Mouse (Mus musculus) erythroblast, embryonic 14.5 days (primary cell): ENCODE measurements around the gene Mindy1. TPM values are rescaled to one million over a fixed set of nuclear protein-coding genes. Genes with fewer than 3 reads are reported as not detected.

Experiments
- H3K27me3 ChIP-seq: 2 replicates; pipeline ENCODE4 v1.6.1; 2012; ENCODE audit warnings: inconsistent platforms; ENCODE audit not compliant: control insufficient read depth
- H3K36me3 ChIP-seq: 2 replicates; pipeline ENCODE4 v1.6.1; 2012; ENCODE audit warnings: mild to moderate bottlenecking, inconsistent platforms; ENCODE audit not compliant: control insufficient read depth
- H3K4me1 ChIP-seq: 2 replicates; pipeline ENCODE4 v1.6.1; 2012; ENCODE audit warnings: inconsistent platforms; ENCODE audit not compliant: control insufficient read depth
- H3K4me3 ChIP-seq: replicated peaks from 2 replicates; pipeline ENCODE3; 2012; ENCODE audit warnings: moderate library complexity, mild to moderate bottlenecking, inconsistent platforms
- H3K9me3 ChIP-seq: 2 replicates; pipeline ENCODE4 v1.6.1; 2012; ENCODE audit warnings: low read length, inconsistent platforms, mixed read lengths; ENCODE audit not compliant: control insufficient read depth
- GATA1 ChIP-seq: IDR thresholded peaks from 2 replicates; pipeline ENCODE4 v1.6.1; 2012; ENCODE audit warnings: low read length, inconsistent platforms, mixed read lengths
- TAL1 ChIP-seq: IDR thresholded peaks from 3 replicates; pipeline ENCODE4 v1.6.1; 2012; ENCODE audit warnings: low read length, inconsistent platforms, mixed read lengths
- polyA plus RNA-seq: library from polyadenylated mRNA; stranded (reverse); fragments of >175 nt; gene quantifications from 2 replicates; pipeline ENCODE4 v1.2.3, GENCODE M21; 2012

Gene Mindy1
- polyA plus RNA-seq, 1 experiment, result 7.1 TPM

GRCm38 (mm10) chr3:95314486-95315093 is 33.4 kb downstream of the Mindy1 start, which contains the start of gene Cers2:
Gene Cers2 (plus strand): TSS chr3:95314791.
- peak within 1 kb of the TSS; percentile 92 for H3K4me3 ChIP-seq
- no peaks in the 10 kb centered on the region for H3K27me3 ChIP-seq
- peaks cover 85% of the 10 kb centered on the region for H3K4me1 ChIP-seq
- H3K36me3 ChIP-seq, result peaks cover 23% of the 10 kb centered on the region
- H3K9me3 ChIP-seq, result no peaks in the 10 kb centered on the region
- TF ChIP-seq TAL1 (no peak), GATA1 (no peak)

- no peak for TF ChIP-seq GATA1
- no peak for TF ChIP-seq TAL1
- H3K4me1 ChIP-seq, result peaks cover 88% of the 10 kb centered on the region
- peak overlapping the region; percentile 92 for H3K4me3 ChIP-seq
- no peaks in the 10 kb centered on the region for H3K27me3 ChIP-seq
- H3K9me3 ChIP-seq, result no peaks in the 10 kb centered on the region
- H3K36me3 ChIP-seq, result peaks cover 30% of the 10 kb centered on the region
Measured at GRCm38 (mm10) chr3:95315094-95315843, 34.1 kb downstream of the Mindy1 start.

DNA sequence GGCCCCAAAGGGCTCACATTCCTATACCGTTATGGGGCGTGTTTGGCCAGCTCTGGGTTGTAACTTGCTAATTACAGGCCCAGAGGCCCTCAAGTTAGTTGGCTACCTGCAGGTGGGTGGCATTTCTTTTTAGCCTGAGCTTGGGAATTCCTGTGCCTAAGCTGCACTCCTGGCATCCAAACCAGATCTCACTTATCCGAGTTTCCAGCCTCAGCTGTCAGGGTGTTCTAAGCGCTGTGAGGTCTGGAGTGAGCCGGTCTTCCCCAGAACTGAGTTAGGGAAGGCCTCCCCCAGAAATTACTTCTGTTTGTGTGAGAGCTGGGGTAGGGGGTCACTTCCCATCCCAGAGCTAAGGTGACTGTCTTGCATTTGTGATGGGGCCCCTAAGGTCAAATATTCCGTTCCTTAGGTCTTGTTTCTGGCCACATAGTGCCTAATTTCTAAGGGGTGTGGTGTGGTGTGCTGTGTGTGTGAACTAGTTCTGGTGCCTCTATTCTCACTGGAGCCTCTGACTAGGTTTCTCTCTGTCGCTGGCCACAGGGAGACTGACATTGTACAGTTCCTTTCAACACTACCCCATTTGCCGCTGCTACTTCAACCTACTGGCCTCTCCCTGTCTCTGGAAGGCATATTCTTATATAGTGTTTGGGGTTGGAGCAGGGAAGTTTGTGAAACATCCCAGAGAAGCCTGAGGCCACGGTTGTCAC is 34.9 kb downstream of the Mindy1 start:
- Histone ChIP-seq H3K4me1 (peaks cover 81% of the 10 kb centered on the region), H3K4me3 (peak overlapping the region; percentile 92), H3K27me3 (no peaks in the 10 kb centered on the region), H3K36me3 (peaks cover 37% of the 10 kb centered on the region), H3K9me3 (no peaks in the 10 kb centered on the region)
- TF ChIP-seq TAL1, result no peak
- no peak for TF ChIP-seq GATA1

DNA sequence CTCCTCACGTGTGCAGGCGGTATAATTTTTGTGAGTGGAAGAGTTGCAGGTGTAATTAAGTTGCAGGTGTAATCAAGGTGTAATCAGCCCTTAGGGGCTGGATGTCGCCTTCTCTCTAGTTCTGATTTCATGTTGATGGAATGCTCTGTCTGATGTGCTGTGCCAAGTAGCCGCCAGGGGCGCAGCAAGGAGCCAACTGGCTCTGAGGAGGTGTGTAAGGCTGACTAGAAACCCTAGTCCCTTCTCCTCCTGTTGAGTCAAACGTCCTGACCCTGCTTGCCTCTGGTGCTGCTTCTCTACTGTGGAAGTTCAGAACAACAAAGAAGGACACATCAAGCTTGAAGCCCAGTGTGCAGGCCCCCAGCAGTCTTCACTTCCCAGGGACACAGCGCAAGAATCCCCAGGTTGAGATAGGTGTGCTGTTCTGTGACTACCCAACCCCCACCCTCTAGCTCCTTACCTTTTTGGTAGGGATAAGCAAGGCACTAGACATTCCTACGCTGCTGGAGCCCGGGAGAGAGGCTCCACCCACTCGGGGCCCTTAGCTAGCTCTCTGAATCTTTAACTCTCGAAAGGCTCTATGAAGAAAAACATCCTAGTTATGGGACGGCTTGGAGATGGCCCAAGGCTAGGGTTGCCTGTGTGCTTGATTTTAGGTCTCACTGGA is 36.4 kb downstream of the Mindy1 start:
- Histone ChIP-seq H3K36me3 (peaks cover 53% of the 10 kb centered on the region), H3K27me3 (no peaks in the 10 kb centered on the region), H3K9me3 (no peaks in the 10 kb centered on the region), H3K4me1 (peaks cover 66% of the 10 kb centered on the region), H3K4me3 (peak overlapping the region; percentile 34)
- TF ChIP-seq TAL1 (no peak), GATA1 (no peak)

GRCm38 (mm10) chr3:95318548-95318947 is 37.4 kb downstream of the Mindy1 start:
- Histone ChIP-seq H3K4me3 (peak overlapping the region; percentile 15), H3K36me3 (peaks cover 63% of the 10 kb centered on the region), H3K4me1 (peaks cover 56% of the 10 kb centered on the region)

DNA sequence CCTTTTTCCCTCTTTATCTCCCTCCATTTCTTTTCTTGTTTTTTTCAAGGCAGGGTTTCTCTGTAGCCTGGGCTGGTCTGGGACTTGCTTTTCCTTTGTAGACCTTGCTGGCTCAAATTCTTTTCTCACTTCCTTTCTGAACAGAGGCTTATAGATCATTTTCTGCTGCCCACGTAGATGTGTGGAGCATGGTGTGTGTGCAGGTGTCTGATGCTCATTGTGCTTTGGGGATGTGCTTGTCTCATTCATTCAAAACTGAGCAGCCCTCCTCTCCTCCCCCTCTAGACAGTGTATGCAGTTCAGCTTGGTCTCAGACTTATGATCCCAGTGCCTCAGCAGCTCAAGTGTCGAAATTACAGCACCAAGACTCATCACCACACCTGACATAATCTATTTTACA is 38.0 kb downstream of the Mindy1 start:
- H3K36me3 ChIP-seq, result peaks cover 68% of the 10 kb centered on the region
- peak overlapping the region; percentile 15 for H3K4me3 ChIP-seq
- no peak for TF ChIP-seq GATA1
- no peaks in the 10 kb centered on the region for H3K9me3 ChIP-seq
- H3K27me3 ChIP-seq, result no peaks in the 10 kb centered on the region
- H3K4me1 ChIP-seq, result peaks cover 50% of the 10 kb centered on the region

More at GRCm38 (mm10) chr3:95318548-95318947, 37.4 kb downstream of the Mindy1 start:
- H3K9me3 ChIP-seq, result no peaks in the 10 kb centered on the region
- no peaks in the 10 kb centered on the region for H3K27me3 ChIP-seq
- no peak for TF ChIP-seq TAL1
- TF ChIP-seq GATA1, result no peak

DNA sequence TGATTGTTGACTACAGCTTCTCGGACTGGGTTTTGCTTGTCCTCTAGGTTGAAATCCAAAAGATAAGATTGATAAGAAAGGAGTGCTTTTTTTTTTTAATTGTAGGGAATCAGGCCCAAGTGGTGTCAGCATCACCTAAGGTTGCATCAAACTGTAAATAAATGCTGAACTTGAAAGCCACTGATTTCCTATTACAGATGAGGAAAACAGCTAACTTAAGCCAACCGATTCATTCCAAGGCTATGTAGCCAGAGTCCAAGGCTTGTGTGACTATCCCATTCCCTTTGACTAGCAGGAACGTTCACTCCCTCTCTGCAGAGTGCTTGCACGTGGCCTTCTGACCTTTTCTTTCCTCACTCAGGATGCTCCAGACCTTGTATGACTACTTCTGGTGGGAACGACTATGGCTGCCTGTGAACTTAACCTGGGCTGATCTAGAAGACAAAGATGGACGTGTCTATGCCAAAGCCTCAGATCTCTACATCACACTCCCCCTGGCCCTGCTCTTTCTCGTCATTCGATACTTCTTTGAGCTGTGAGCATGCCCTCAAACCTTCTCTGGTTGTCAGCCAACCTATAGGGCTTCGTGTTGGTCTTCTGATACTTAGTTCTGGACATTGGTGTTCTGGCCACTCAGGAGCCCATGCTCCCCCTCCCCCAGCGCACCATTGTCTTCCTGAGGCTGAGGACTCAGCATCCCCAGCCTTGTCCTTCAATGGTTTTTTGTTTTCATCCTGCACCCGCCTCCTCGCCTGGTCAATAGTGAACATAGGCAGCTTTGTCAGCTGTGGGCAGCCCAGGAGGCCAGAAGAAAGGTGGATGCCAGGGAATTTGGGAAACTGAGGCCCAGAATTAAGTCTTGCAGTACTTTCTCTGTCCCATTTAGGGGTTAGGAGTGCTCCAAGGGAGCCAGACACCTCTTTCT is 38.8 kb downstream of the Mindy1 start:
- Histone ChIP-seq H3K4me1 (peaks cover 42% of the 10 kb centered on the region), H3K27me3 (no peaks in the 10 kb centered on the region), H3K36me3 (peaks cover 77% of the 10 kb centered on the region), H3K9me3 (no peaks in the 10 kb centered on the region), H3K4me3 (no peak overlapping the region)
- TF ChIP-seq GATA1, result no peak
- no peak for TF ChIP-seq TAL1

- no peaks in the 10 kb centered on the region for H3K9me3 ChIP-seq
- H3K4me3 ChIP-seq, result no peak overlapping the region
- TF ChIP-seq GATA1 (no peak), TAL1 (no peak)
- no peaks in the 10 kb centered on the region for H3K27me3 ChIP-seq
- H3K36me3 ChIP-seq, result peaks cover 98% of the 10 kb centered on the region
- H3K4me1 ChIP-seq, result peaks cover 14% of the 10 kb centered on the region
Measured at GRCm38 (mm10) chr3:95323429-95323828, 42.3 kb downstream of the Mindy1 start.
